Mouse (Mus musculus) MEL (cell line): ENCODE results near the gene Atf7.

ENCODE experiments used
- CTCF ChIP-seq, 3 experiments: IDR thresholded peaks in 2 of 3; conservative IDR thresholded peaks in 1 of 3; 2 replicates each; pipeline ENCODE4 v1.5.1; 2011 to 2012; ENCODE audit warnings: low read length in 3 of 3, low read depth in 2 of 3, mild to moderate bottlenecking in 2 of 3, improper control_type of control experiment in 1 of 3, inconsistent platforms in 1 of 3, mixed read lengths in 1 of 3, moderate library complexity in 1 of 3; ENCODE audit not compliant: control insufficient read depth in 1 of 3, insufficient read depth in 1 of 3, poor library complexity in 1 of 3, severe bottlenecking in 1 of 3
- ELF1 ChIP-seq: IDR thresholded peaks from 2 replicates; pipeline ENCODE4 v1.6.1; 2014; ENCODE audit warnings: low read depth, mild to moderate bottlenecking, inconsistent platforms, low read length, improper control_type of control experiment, moderate library complexity
- ETS1 ChIP-seq: IDR thresholded peaks from 2 replicates; pipeline ENCODE4 v1.6.1; 2012; ENCODE audit warnings: low read depth, mild to moderate bottlenecking, inconsistent platforms, low read length, improper control_type of control experiment, moderate library complexity
- GABPA ChIP-seq: IDR thresholded peaks from 2 replicates; pipeline ENCODE4 v1.6.1; 2012; ENCODE audit warnings: low read depth, mild to moderate bottlenecking, inconsistent platforms, low read length, improper control_type of control experiment, moderate library complexity
- HCFC1 ChIP-seq: IDR thresholded peaks from 2 replicates; pipeline ENCODE4 v1.6.1; 2012; ENCODE audit warnings: low read depth, mild to moderate bottlenecking, inconsistent platforms, low read length, improper control_type of control experiment, moderate library complexity
- JUND ChIP-seq: IDR thresholded peaks from 2 replicates; pipeline ENCODE4 v1.6.1; 2011; ENCODE audit warnings: low read depth, mild to moderate bottlenecking, improper control_type of control experiment, low read length
- MAFK ChIP-seq: IDR thresholded peaks from 2 replicates; pipeline ENCODE4 v1.6.1; 2011; ENCODE audit warnings: low read depth, mild to moderate bottlenecking, low read length, improper control_type of control experiment, borderline replicate concordance
- MAX ChIP-seq: IDR thresholded peaks from 2 replicates; pipeline ENCODE4 v1.6.1; 2011; ENCODE audit warnings: low read length, improper control_type of control experiment
- MEF2A ChIP-seq: IDR thresholded peaks from 2 replicates; pipeline ENCODE4 v1.6.1; 2014; ENCODE audit warnings: low read depth, mild to moderate bottlenecking, inconsistent platforms, low read length, improper control_type of control experiment; ENCODE audit not compliant: poor library complexity, insufficient replicate concordance, severe bottlenecking; ENCODE audit errors: extremely low read depth
- NELFE ChIP-seq: IDR thresholded peaks from 2 replicates; pipeline ENCODE4 v1.6.1; 2011; ENCODE audit warnings: low read depth, low read length, improper control_type of control experiment
- RAD21 ChIP-seq: IDR thresholded peaks from 2 replicates; pipeline ENCODE4 v1.6.1; 2011; ENCODE audit warnings: mild to moderate bottlenecking, low read depth, low read length, improper control_type of control experiment
- SMC3 ChIP-seq: IDR thresholded peaks from 2 replicates; pipeline ENCODE4 v1.6.1; 2011; ENCODE audit warnings: low read depth, low read length, improper control_type of control experiment
- USF2 ChIP-seq, 2 experiments: IDR thresholded peaks; 2 replicates each; pipeline ENCODE4 v1.6.1; 2011 to 2012; ENCODE audit warnings: improper control_type of control experiment in 2 of 2, low read length in 2 of 2, borderline replicate concordance in 1 of 2, inconsistent platforms in 1 of 2, low read depth in 1 of 2, mild to moderate bottlenecking in 1 of 2; ENCODE audit not compliant: insufficient read depth in 1 of 2
- ZNF384 ChIP-seq: IDR thresholded peaks from 2 replicates; pipeline ENCODE4 v1.6.1; 2012; ENCODE audit warnings: low read depth, mild to moderate bottlenecking, inconsistent platforms, low read length, improper control_type of control experiment

DNA sequence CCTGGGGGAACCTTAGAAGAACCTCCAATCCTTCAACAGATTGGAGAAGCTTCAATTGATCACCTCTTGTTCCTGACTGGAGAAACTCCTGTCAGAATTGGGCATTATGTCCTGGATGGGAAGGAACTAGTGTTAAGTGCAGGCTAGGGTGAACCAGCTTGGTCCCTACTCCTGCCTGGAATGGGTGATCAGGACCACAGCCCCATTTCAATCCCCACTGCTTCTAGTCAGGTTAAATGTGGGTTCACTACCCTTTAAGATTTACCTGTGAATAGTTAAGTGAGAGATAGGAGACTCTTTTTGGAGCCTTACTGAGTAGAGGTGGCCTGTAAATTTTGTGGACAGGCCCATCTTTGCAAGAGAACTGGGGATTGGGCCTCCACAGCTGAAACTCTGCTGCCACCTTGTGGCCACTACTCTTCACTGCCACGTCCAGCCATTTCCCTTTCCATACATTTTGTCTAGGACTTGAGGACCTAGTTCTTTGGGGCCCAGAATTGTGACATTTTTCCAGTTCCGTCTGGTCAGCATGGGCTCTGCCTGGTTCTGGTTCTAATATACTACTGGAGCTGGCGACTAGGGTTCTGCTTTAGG is 100.3 kb downstream of the Atf7 start, which contains the start of gene Npff:
- TF ChIP-seq JUND (peak; percentile 78), ELF1 (no peak), SMC3 (peak; percentile 94), CTCF (IDR thresholded peaks at IDR 0.05 in 2 of 3, conservative IDR thresholded peaks at IDR 0.05 in 1 of 3; ENCODE audit: control insufficient read depth in 1 of 3, insufficient read depth in 1 of 3, low read depth in 2 of 3, low read length in 3 of 3, poor library complexity in 1 of 3, severe bottlenecking in 1 of 3) (peak; percentile 98 to 100 (median 99)), MEF2A (0 out of 2 replicates have a peak, but pooled peaks have one; percentile 35), USF2 (IDR thresholded peaks at IDR 0.05; ENCODE audit: borderline replicate concordance in 1 of 2, insufficient read depth in 1 of 2, low read depth in 1 of 2, low read length in 2 of 2) (no peak), RAD21 (peak; percentile 99), HCFC1 (no peak), NELFE (no peak), MAFK (no peak), ETS1 (no peak), ZNF384 (no peak), GABPA (no peak), MAX (no peak)
